In the genomic region with DNA sequence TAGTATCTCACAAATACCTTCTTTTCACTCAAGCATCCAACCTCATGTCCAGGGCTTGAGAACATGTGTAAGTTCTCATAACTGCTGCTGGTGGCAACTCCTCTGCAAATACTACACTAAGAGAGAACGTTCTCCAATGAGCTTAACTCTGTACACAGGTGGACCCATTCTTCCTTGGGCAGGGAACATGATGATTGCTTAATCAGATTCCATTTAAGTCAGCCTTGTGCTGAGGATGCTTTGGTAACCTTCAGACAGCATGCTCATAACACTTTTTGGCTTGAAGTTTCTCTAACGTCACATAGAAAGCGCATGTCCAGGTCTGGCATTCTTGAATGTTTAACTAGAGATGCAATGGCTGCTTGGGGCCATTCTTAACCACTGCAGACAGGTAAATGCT, we compare ENCODE assay signal across 28 mouse cellular contexts.
"Had no signal": no experiment of that assay in that cellular context is flagged by ENCODE, and none has a peak within 500 bp of the region (broad histone marks: within the 10 kb centered on the region; RNA-seq: fewer than 3 reads in every experiment).

No protein-coding gene starts in this region.

- DNase-seq: cerebellum, adult 8-10 months; cerebellum, adult 9-10 months; cerebellum, adult 9-11 months; cerebellum, postnatal 10 days; cerebellum, postnatal 14 days; cerebellum, postnatal 25 days; cerebellum, postnatal 36 days; embryo, embryonic 11 days; forebrain, postnatal 0 days; gastrocnemius, adult 2 months; gastrocnemius, postnatal 10 days; gastrocnemius, postnatal 14 days; gastrocnemius, postnatal 25 days; gastrocnemius, postnatal 36 days; heart, adult 11 months; heart, adult 18-20 months; heart, adult 2 months had no signal

- H3K4me3 ChIP-seq: embryonic facial prominence, embryonic 10.5 days; embryonic facial prominence, embryonic 12.5 days; embryonic facial prominence, embryonic 13.5 days; embryonic facial prominence, embryonic 15.5 days; erythroblast, embryonic 14.5 days; forebrain, embryonic 10.5 days; forebrain, embryonic 12.5 days; forebrain, embryonic 13.5 days; forebrain, embryonic 15.5 days; gastrocnemius, adult 2 months; heart, adult 2 months had no signal

- H3K9me3 ChIP-seq: embryonic facial prominence, embryonic 10.5 days; embryonic facial prominence, embryonic 12.5 days; embryonic facial prominence, embryonic 13.5 days; embryonic facial prominence, embryonic 15.5 days; forebrain, embryonic 10.5 days; forebrain, embryonic 12.5 days; forebrain, embryonic 13.5 days; forebrain, embryonic 15.5 days had no signal

- H3K27me3 ChIP-seq: embryonic facial prominence, embryonic 12.5 days; embryonic facial prominence, embryonic 13.5 days; embryonic facial prominence, embryonic 15.5 days; forebrain, embryonic 12.5 days; forebrain, embryonic 13.5 days; forebrain, embryonic 15.5 days had no signal

- H3K36me3 ChIP-seq: embryonic facial prominence, embryonic 10.5 days; embryonic facial prominence, embryonic 12.5 days; embryonic facial prominence, embryonic 13.5 days; embryonic facial prominence, embryonic 15.5 days; forebrain, embryonic 10.5 days; forebrain, embryonic 12.5 days; forebrain, embryonic 15.5 days had no signal

- H3K9ac ChIP-seq: embryonic facial prominence, embryonic 12.5 days; embryonic facial prominence, embryonic 13.5 days; embryonic facial prominence, embryonic 15.5 days; forebrain, embryonic 12.5 days; forebrain, embryonic 13.5 days; forebrain, embryonic 15.5 days; forebrain, postnatal 0 days had no signal

- ATAC-seq: forebrain, embryonic 13.5 days; forebrain, embryonic 14.5 days; forebrain, embryonic 15.5 days; forebrain, embryonic 16.5 days; forebrain, postnatal 0 days had no signal

- H3K4me2 ChIP-seq: embryonic facial prominence, embryonic 12.5 days; embryonic facial prominence, embryonic 13.5 days; embryonic facial prominence, embryonic 15.5 days; forebrain, embryonic 12.5 days; forebrain, embryonic 13.5 days; forebrain, embryonic 15.5 days had no signal

- H3K4me1 ChIP-seq: embryonic facial prominence, embryonic 10.5 days; embryonic facial prominence, embryonic 12.5 days; embryonic facial prominence, embryonic 13.5 days; embryonic facial prominence, embryonic 15.5 days; forebrain, embryonic 10.5 days; forebrain, embryonic 12.5 days; forebrain, embryonic 13.5 days had no signal

- H3K27ac ChIP-seq: embryonic facial prominence, embryonic 10.5 days; embryonic facial prominence, embryonic 12.5 days; embryonic facial prominence, embryonic 13.5 days; embryonic facial prominence, embryonic 15.5 days; forebrain, embryonic 10.5 days; forebrain, embryonic 12.5 days; forebrain, embryonic 13.5 days; forebrain, embryonic 15.5 days; gastrocnemius, adult 2 months; heart, adult 2 months had no signal
